Mouse (Mus musculus): ENCODE measurements around the gene Vps45. TPM values are rescaled to one million over a fixed set of nuclear protein-coding genes. Genes with fewer than 3 reads are reported as not detected.

Gene Vps45
- total and polyA plus RNA-seq, 3 experiments = 20.6 to 92.0 (median 28.9) TPM

DNA sequence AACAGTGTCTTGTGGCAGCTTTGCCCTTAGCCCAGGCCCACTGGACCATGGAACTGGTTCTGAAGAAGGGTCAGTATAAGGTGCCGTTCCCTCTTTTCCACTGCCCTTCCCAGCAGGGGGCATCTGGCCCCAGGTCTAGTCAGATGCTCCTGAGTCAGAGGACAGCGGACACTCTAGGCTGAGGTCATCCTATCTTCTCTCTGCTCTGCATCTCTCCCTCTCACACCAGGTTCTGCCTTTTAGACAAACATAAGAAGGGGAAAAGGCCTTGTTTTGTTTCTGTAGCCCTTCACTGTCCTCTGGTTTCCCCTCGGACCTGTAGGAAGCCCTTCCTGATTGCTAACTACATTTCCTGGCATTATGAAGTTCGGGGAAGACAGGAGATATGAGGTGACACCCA lies 64.4 kb downstream of the Vps45 start (continued):
- no peak for TF ChIP-seq UBTF (IDR thresholded peaks at IDR 0.05; ENCODE audit: borderline replicate concordance, insufficient read depth, low read depth, low read length)
- no peak for TF ChIP-seq MYC (IDR thresholded peaks at IDR 0.05; ENCODE audit: low read depth, low read length)
- TF ChIP-seq NELFE (IDR thresholded peaks at IDR 0.05; ENCODE audit: low read depth, low read length) = no peak
- no peak for TF ChIP-seq ZMIZ1 (IDR thresholded peaks at IDR 0.05; ENCODE audit: low read depth, low read length)

- peaks cover 3% of the 10 kb centered on the region; the same call in 1 of the 2 replicates for H3K79me2 ChIP-seq (ENCODE audit: control insufficient read depth, insufficient read depth, low read length, poor library complexity)
- peaks cover 12 to 23% of the 10 kb centered on the region in 2 experiments for H3K4me1 ChIP-seq (ENCODE audit: control insufficient read depth in 1 of 2, insufficient read depth in 2 of 2, low read length in 2 of 2)
- TF ChIP-seq CHD2 (IDR thresholded peaks at IDR 0.05; ENCODE audit: low read length) (no peak), POLR2AphosphoS5 (IDR thresholded peaks at IDR 0.05; ENCODE audit: borderline replicate concordance, low read depth, low read length) (no peak), POLR2AphosphoS2 (IDR thresholded peaks at IDR 0.05; ENCODE audit: low read length) (no peak), MYC (IDR thresholded peaks at IDR 0.05; ENCODE audit: low read depth, low read length) (no peak), MAFK (IDR thresholded peaks at IDR 0.05; ENCODE audit: borderline replicate concordance, low read depth, low read length) (no peak), MYB (IDR thresholded peaks at IDR 0.05; ENCODE audit: low read depth, low read length) (no peak), MAZ (IDR thresholded peaks at IDR 0.05; ENCODE audit: low read depth, low read length) (no peak), POLR2A (IDR thresholded peaks at IDR 0.05; ENCODE audit: control insufficient read depth in 1 of 2, insufficient read depth in 1 of 2, low read depth in 1 of 2, low read length in 2 of 2, poor library complexity in 1 of 2) (no peak), MXI1 (IDR thresholded peaks at IDR 0.05; ENCODE audit: low read depth, low read length) (no peak), NRF1 (IDR thresholded peaks at IDR 0.05; ENCODE audit: insufficient read depth, low read depth, low read length, poor library complexity, severe bottlenecking) (no peak)
- H3K27me3 ChIP-seq (ENCODE audit: control insufficient read depth in 1 of 2, insufficient read depth in 2 of 2, low read length in 2 of 2) = no peaks in the 10 kb centered on the region
- DNase-seq (ENCODE audit: low read depth, low spot score) = no peak
- H3K27ac ChIP-seq (ENCODE audit: control insufficient read depth, low read depth, low read length) = no peak overlapping the region
- H3K36me3 ChIP-seq (ENCODE audit: control insufficient read depth in 1 of 2, insufficient read depth in 2 of 2, low read length in 2 of 2) = peaks cover 0 to 16% of the 10 kb centered on the region in 2 experiments; a peak in 2 of 4 replicates
- H3K9me3 ChIP-seq (replicated peaks; ENCODE audit: insufficient read depth, low read length) = no peaks in the 10 kb centered on the region
- H3K9ac ChIP-seq (ENCODE audit: control insufficient read depth, low read depth, low read length, poor library complexity, severe bottlenecking) = no peak overlapping the region
- no peak overlapping the region for H3K4me3 ChIP-seq (ENCODE audit: control insufficient read depth in 1 of 2, insufficient read depth in 1 of 2, low read depth in 2 of 2, low read length in 2 of 2)
Measured at GRCm38 (mm10) chr3:95992990-95993603, 65.2 kb downstream of the Vps45 start.

- 0 out of 2 replicates have a peak, but pooled peaks have one; percentile 33 for TF ChIP-seq MAFK (IDR thresholded peaks at IDR 0.05; ENCODE audit: borderline replicate concordance, low read depth, low read length)
- TF ChIP-seq RCOR1 (IDR thresholded peaks at IDR 0.05; ENCODE audit: low read depth, low read length) = no peak
- Histone ChIP-seq H3K4me3 (ENCODE audit: control insufficient read depth in 1 of 2, insufficient read depth in 1 of 2, low read depth in 2 of 2, low read length in 2 of 2) (no peak overlapping the region), H3K36me3 (ENCODE audit: control insufficient read depth in 1 of 2, insufficient read depth in 2 of 2, low read length in 2 of 2) (peaks cover 0 to 14% of the 10 kb centered on the region in 2 experiments; a peak in 2 of 4 replicates), H3K4me1 (ENCODE audit: control insufficient read depth in 1 of 2, insufficient read depth in 2 of 2, low read length in 2 of 2) (peaks cover 6 to 24% of the 10 kb centered on the region in 2 experiments; a peak in 3 of 4 replicates), H3K9ac (ENCODE audit: control insufficient read depth, low read depth, low read length, poor library complexity, severe bottlenecking) (no peak overlapping the region), H3K79me2 (ENCODE audit: control insufficient read depth, insufficient read depth, low read length, poor library complexity) (peaks cover 3% of the 10 kb centered on the region; the same call in 1 of the 2 replicates), H3K9me3 (replicated peaks; ENCODE audit: insufficient read depth, low read length) (no peaks in the 10 kb centered on the region), H3K27ac (ENCODE audit: control insufficient read depth, low read depth, low read length) (no peak overlapping the region), H3K27me3 (ENCODE audit: control insufficient read depth in 1 of 2, insufficient read depth in 2 of 2, low read length in 2 of 2) (no peaks in the 10 kb centered on the region)
- DNase-seq (ENCODE audit: low read depth, low spot score) = no peak
Measured at GRCm38 (mm10) chr3:95990413-95990941, 67.8 kb downstream of the Vps45 start.
